Mouse (Mus musculus) urinary bladder, postnatal 0 days (tissue): Measurements from ENCODE around the gene Gapdh. TPM values are rescaled to one million over a fixed set of nuclear protein-coding genes. Genes with fewer than 3 reads are reported as not detected.

ENCODE experiments used
- microRNA-seq: library from miRNA; unstranded; fragments of <30 nt; microRNA quantifications from one replicate; pipeline ENCODE4, GENCODE M21; 2016
- polyA plus RNA-seq: library from polyadenylated mRNA; unstranded; fragments of >200 nt; fragmentation: Nextera tagmentation; extraction: Ambion mirVana; gene quantifications from 2 replicates; pipeline ENCODE4 v1.2.1, GENCODE M21; 2015

The Gapdh gene
- polyA plus RNA-seq: 1,713 and 1,923 TPM in 2 replicates

DNA sequence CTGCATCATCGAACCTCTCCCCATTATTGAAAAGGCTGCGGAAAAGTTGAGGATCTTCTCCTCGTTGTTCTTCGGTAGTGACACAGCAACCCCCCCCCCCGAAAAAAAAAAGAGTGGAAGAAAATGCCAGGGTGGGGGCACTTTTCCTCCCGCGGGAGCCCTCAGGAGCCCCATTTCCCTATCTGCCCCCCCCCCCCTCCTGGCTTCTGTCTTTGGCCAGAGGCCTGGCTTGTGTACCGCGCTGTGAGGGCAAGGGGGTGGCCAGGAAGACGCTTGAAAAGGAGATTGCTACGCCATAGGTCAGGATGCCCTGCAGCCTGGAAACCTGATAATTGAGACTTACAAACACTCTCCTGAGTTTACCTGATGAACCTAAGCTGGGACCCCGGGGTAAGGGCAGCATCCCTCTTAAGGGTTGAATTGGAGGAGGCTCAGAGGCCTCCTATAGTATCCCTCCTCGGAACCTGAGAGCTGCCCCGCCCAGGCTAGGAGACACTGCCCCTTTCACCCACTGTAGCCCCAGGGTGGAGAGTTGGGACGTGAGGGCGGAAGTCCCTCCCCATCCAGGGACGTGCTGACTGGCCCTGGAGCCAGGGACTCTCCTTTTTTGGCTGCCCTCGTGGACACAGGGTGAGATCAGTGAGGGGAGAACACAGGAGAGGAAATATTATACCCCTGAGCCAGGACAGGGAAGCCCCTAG, at the start of gene Gapdh:
Gene Gapdh, minus strand, starts transcription at position 417 of the 701 bp plus-strand sequence.

GRCm38 (mm10) chr6:125215148-125215954, 49.1 kb upstream of the Gapdh start, which contains the start of gene Vamp1:
Gene Vamp1 (plus strand): TSS chr6:125215551.

GRCm38 (mm10) chr6:125191332-125192015, 25.2 kb upstream of the Gapdh start, which contains the start of the genes Ncapd2 and Mrpl51:
Gene Ncapd2 (minus strand): TSS chr6:125191701.
Gene Mrpl51 (plus strand): TSS chr6:125191801.

GRCm38 (mm10) chr6:125145001-125145400, 21.3 kb downstream of the Gapdh start, which contains the start of gene Iffo1:
Gene Iffo1 (plus strand): TSS chr6:125145241.

DNA sequence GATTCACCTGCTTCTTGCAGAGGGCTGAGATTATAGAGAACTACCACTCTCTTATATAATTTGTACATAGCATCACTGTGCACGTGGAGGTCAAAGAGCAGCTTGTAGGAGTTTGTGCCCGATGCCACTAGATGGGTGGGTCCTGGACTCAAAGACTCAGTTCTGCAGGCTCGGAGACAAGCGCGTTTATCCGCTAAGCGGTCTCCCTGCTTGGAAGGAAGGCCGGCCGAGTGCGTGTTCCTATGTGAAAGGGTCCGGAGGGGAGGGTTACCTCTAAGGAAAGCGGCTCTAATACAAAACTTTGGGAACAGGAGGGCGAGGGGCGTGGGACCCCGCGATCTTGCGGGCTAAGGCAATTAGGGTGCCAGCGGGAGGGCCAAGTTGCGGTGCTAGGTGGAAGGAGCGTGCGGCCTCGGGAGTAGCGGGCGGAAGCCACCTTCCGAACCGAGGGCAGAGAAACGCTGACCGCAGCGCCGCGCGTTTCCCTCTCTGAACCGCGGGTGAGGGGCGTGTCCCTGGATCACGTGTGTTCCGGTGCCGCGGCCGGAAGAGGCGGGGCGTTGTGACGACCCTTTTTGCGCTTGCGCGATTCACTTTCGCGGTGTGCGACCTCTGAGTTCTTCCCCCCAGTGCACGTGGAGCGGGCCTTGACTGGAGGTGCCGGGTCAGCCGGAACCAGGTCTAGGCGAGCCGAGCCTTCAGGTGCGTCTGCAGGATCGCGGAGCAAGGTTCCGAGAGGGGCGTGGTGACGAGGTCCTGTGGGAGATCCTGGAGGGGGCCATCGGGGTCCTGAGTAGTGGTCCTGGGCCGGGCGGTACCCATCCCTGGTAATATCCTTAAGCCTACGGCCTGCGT, 34.7 kb downstream of the Gapdh start, which contains the start of gene Nop2:
Gene Nop2, plus strand, starts transcription at position 608 of the 855 bp plus-strand sequence.

Small RNA genes lying within 50 kb of the gene (microRNA-seq; reads per million reads assigned to microRNA genes)
- gene Mir3098: not detected

Other genes with a start within 250 kb of the Gapdh start
- 340 and 360 TPM in 2 replicates for gene Ptms, start 246.4 kb downstream of the Gapdh start, polyA plus RNA-seq
- 285 and 313 TPM in 2 replicates for gene Mlf2, start 235.1 kb downstream of the Gapdh start, polyA plus RNA-seq
- 106 and 122 TPM in 2 replicates for gene Cops7a, start 200.9 kb downstream of the Gapdh start, polyA plus RNA-seq
- 7.8 and 10.2 TPM in 2 replicates for gene Pianp, start 169.8 kb downstream of the Gapdh start, polyA plus RNA-seq
- gene Zfp384, start 157.3 kb downstream of the Gapdh start, polyA plus RNA-seq: 6.0 and 6.6 TPM in 2 replicates
- gene Ing4, start 126.7 kb downstream of the Gapdh start, polyA plus RNA-seq: 59.9 and 71.5 TPM in 2 replicates
- gene Acrbp, start 116.8 kb downstream of the Gapdh start, polyA plus RNA-seq: 2.3 and 3.2 TPM in 2 replicates
- gene Lpar5, start 98.5 kb downstream of the Gapdh start, polyA plus RNA-seq: 2.4 and 3.2 TPM in 2 replicates
- 31.8 and 32.9 TPM in 2 replicates for gene Chd4, start 70.5 kb downstream of the Gapdh start, polyA plus RNA-seq
- gene Nop2, start 34.6 kb downstream of the Gapdh start, polyA plus RNA-seq: 31.6 and 32.2 TPM in 2 replicates
- gene Iffo1, start 21.2 kb downstream of the Gapdh start, polyA plus RNA-seq: 6.4 and 7.9 TPM in 2 replicates
- gene Ncapd2, start 25.2 kb upstream of the Gapdh start, polyA plus RNA-seq: 13.4 and 20.9 TPM in 2 replicates
- gene Mrpl51, start 25.3 kb upstream of the Gapdh start, polyA plus RNA-seq: 189 and 192 TPM in 2 replicates
- gene Vamp1, start 49.1 kb upstream of the Gapdh start, polyA plus RNA-seq: 2.8 and 3.3 TPM in 2 replicates
- 8.8 and 9.1 TPM in 2 replicates for gene Tapbpl, start 65.4 kb upstream of the Gapdh start, polyA plus RNA-seq
- 1.2 and 1.3 TPM in 2 replicates for gene Cd27, start 70.5 kb upstream of the Gapdh start, polyA plus RNA-seq
- 0.26 and 0.28 TPM in 2 replicates for gene Tuba3a, start 119.6 kb upstream of the Gapdh start, polyA plus RNA-seq
- gene Ltbr, start 147.4 kb upstream of the Gapdh start, polyA plus RNA-seq: 109 and 119 TPM in 2 replicates
- 0.98 and 1.1 TPM in 2 replicates for gene Scnn1a, start 154.2 kb upstream of the Gapdh start, polyA plus RNA-seq
- gene Tnfrsf1a, start 182.9 kb upstream of the Gapdh start, polyA plus RNA-seq: 87.8 and 96.6 TPM in 2 replicates
- gene Plekhg6, start 214.3 kb upstream of the Gapdh start, polyA plus RNA-seq: 6.4 and 6.6 TPM in 2 replicates